10 mouse cellular contexts compared by ENCODE assay signal in genomic region chr15:7154010-7154736, GRCm38 (mm10).
DNase-seq lines count a peak whose midpoint lies in the region; ATAC-seq lines count a peak whose summit lies in the region.
"Had no signal": no experiment of that assay in that cellular context is flagged by ENCODE, and none has a peak within 500 bp of the region (broad histone marks: within the 10 kb centered on the region; RNA-seq: fewer than 3 reads in every experiment).

No protein-coding gene starts in this region.

- no peak overlapping the region for H3K4me2 ChIP-seq in liver, embryonic 16.5 days (ENCODE audit: low read depth, low read length)
- H3K4me2 ChIP-seq in liver, embryonic 11.5 days, result no peak overlapping the region
- no peak overlapping the region for H3K4me2 ChIP-seq in embryonic facial prominence, embryonic 14.5 days (ENCODE audit: low read depth, low read length)

- no peaks in the 10 kb centered on the region; the same call in 1 of the 2 replicates for H3K36me3 ChIP-seq in liver, embryonic 16.5 days (ENCODE audit: control insufficient read depth, insufficient read depth)
- H3K36me3 ChIP-seq in liver, embryonic 11.5 days (ENCODE audit: control insufficient read depth, insufficient read depth, low read length), result peaks cover 6% of the 10 kb centered on the region; the same call in 1 of the 2 replicates
- peaks cover 23% of the 10 kb centered on the region for H3K36me3 ChIP-seq in embryonic facial prominence, embryonic 14.5 days (ENCODE audit: control insufficient read depth, insufficient read depth, low read length)

- H3K4me3 ChIP-seq in liver, embryonic 16.5 days (ENCODE audit: low read depth, low read length), result no peak overlapping the region
- no peak overlapping the region for H3K4me3 ChIP-seq in liver, embryonic 11.5 days (ENCODE audit: low read depth, low read length)
- H3K4me3 ChIP-seq in embryonic facial prominence, embryonic 14.5 days (ENCODE audit: low read depth, low read length), result no peak overlapping the region
- H3K4me3 ChIP-seq: left cerebral cortex, adult 2 months had no signal

- intact Hi-C loops in heart, postnatal 25 days (cut with DNase I), result no loop called here

- no peak for DNase-seq in frontal cortex, postnatal 14 days (ENCODE audit: low spot score in 2 of 2)
- DNase-seq in liver, embryonic 11.5 days (ENCODE audit: low spot score), result no peak
- DNase-seq in embryonic facial prominence, embryonic 14.5 days (ENCODE audit: low spot score), result peak; percentile 22
- peak; percentile 43 for DNase-seq in heart, postnatal 25 days (ENCODE audit: low spot score)
- DNase-seq in spleen, postnatal 36 days (ENCODE audit: low spot score in 2 of 2), result no peak
- DNase-seq: cerebellum, adult 9-11 months had no signal

- H3K9me3 ChIP-seq in liver, embryonic 16.5 days (replicated peaks; ENCODE audit: control insufficient read depth, low read length), result no peaks in the 10 kb centered on the region
- H3K9me3 ChIP-seq in liver, embryonic 11.5 days (ENCODE audit: control insufficient read depth, low read length), result no peaks in the 10 kb centered on the region
- no peaks in the 10 kb centered on the region for H3K9me3 ChIP-seq in embryonic facial prominence, embryonic 14.5 days (ENCODE audit: control insufficient read depth, low read length)

- no peak overlapping the region for H3K27ac ChIP-seq in liver, embryonic 16.5 days (ENCODE audit: low read length)
- no peak overlapping the region for H3K27ac ChIP-seq in liver, embryonic 11.5 days (ENCODE audit: low read depth, low read length)
- H3K27ac ChIP-seq in embryonic facial prominence, embryonic 14.5 days (replicated peaks; ENCODE audit: low read depth, low read length), result no peak overlapping the region
- H3K27ac ChIP-seq: left cerebral cortex, adult 2 months had no signal

- 0 out of 2 replicates have a peak, but pooled peaks have one; percentile 8 for ATAC-seq in frontal cortex, adult (ENCODE audit: low TSS enrichment)
- ATAC-seq in liver, embryonic 16.5 days (ENCODE audit: low read depth), result peak; percentile 32; the same call in 1 of the 2 replicates
- ATAC-seq in liver, embryonic 11.5 days (replicated peaks; ENCODE audit: low FRiP score), result no peak
- ATAC-seq in embryonic facial prominence, embryonic 14.5 days (ENCODE audit: low read depth), result 0 out of 2 replicates have a peak, but pooled peaks have one; percentile 10
- no peak for ATAC-seq in monocyte, adult 5-6 weeks (replicated peaks; ENCODE audit: insufficient number of reproducible peaks, low FRiP score, low TSS enrichment, poor library complexity, severe bottlenecking)

- WGBS in liver, embryonic 16.5 days (ENCODE audit: insufficient replicate concordance), result 65% methylated on average over 15 of the region's 15 CpGs
- WGBS in liver, embryonic 11.5 days, result 88% methylated on average over 15 of the region's 15 CpGs
- WGBS in embryonic facial prominence, embryonic 14.5 days, result 76% methylated on average over 15 of the region's 15 CpGs

- H3K9ac ChIP-seq in liver, embryonic 16.5 days (ENCODE audit: low read depth, low read length), result no peak overlapping the region
- H3K9ac ChIP-seq in liver, embryonic 11.5 days (ENCODE audit: low read depth, low read length), result no peak overlapping the region
- H3K9ac ChIP-seq in embryonic facial prominence, embryonic 14.5 days (ENCODE audit: low read depth, low read length), result no peak overlapping the region

- H3K4me1 ChIP-seq in liver, embryonic 16.5 days (ENCODE audit: control insufficient read depth, low read depth, low read length), result no peaks in the 10 kb centered on the region
- H3K4me1 ChIP-seq in liver, embryonic 11.5 days (replicated peaks; ENCODE audit: control insufficient read depth, insufficient read depth, low read length), result no peaks in the 10 kb centered on the region
- peaks cover 16% of the 10 kb centered on the region for H3K4me1 ChIP-seq in embryonic facial prominence, embryonic 14.5 days (ENCODE audit: control insufficient read depth, insufficient read depth, low read length)

- no peaks in the 10 kb centered on the region for H3K27me3 ChIP-seq in liver, embryonic 16.5 days (ENCODE audit: control insufficient read depth, insufficient read depth, low read depth, low read length)
- H3K27me3 ChIP-seq in liver, embryonic 11.5 days (replicated peaks; ENCODE audit: control insufficient read depth, insufficient read depth, low read length), result no peaks in the 10 kb centered on the region
- no peaks in the 10 kb centered on the region for H3K27me3 ChIP-seq in embryonic facial prominence, embryonic 14.5 days (replicated peaks; ENCODE audit: control insufficient read depth, insufficient read depth, low read length)

Comparison
In these comparisons a context has a peak if more than half of its experiments do, and no peak if none do; other contexts are left out.
1. ATAC-seq: peak in frontal cortex, adult (single experiment), liver, embryonic 16.5 days (single experiment) and embryonic facial prominence, embryonic 14.5 days (single experiment); none in liver, embryonic 11.5 days (single experiment) and monocyte, adult 5-6 weeks (single experiment).
2. DNase-seq: peak in embryonic facial prominence, embryonic 14.5 days (single experiment) and heart, postnatal 25 days (single experiment); none in frontal cortex, postnatal 14 days (0 of 2), liver, embryonic 11.5 days (single experiment) and spleen, postnatal 36 days (0 of 2).